Mouse (Mus musculus) mature B cell (primary cell): ENCODE measurements around the gene Taar8c.
"Not testable (repeated sequence)": the region's sequence is repeated elsewhere in the genome, so short reads cannot be mapped to it uniquely, and the experiment has no call there.

Experiments
- in situ Hi-C: fragments of 300-500 bp; cut with MboI; formaldehyde crosslinking; loops from 2 replicates; pipeline ENCODE4 v1.14.3; 2019

Gene Taar8c

DNA sequence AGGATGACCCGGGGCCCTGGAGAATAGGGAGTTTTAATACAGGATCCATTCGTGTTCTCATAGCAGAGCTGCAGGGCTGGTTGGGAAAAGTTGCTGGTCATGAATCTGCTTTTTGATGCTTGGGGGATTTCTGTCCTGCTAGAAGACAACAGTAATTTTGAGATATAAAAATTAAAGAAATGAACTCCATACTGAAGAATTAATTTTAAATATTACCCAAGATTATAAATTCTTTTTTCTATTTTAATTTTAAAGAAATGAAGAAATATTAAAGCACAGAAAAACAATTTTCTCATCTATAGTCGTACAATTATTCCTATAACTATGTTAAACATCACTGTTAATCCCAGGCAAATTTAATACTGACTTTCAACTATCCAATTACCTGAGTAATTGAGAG is at the start of gene Taar8c:
Gene Taar8c, minus strand, starts transcription at position 101 of the 400 bp plus-strand sequence.
- in situ Hi-C loops = not testable (repeated sequence)

DNA sequence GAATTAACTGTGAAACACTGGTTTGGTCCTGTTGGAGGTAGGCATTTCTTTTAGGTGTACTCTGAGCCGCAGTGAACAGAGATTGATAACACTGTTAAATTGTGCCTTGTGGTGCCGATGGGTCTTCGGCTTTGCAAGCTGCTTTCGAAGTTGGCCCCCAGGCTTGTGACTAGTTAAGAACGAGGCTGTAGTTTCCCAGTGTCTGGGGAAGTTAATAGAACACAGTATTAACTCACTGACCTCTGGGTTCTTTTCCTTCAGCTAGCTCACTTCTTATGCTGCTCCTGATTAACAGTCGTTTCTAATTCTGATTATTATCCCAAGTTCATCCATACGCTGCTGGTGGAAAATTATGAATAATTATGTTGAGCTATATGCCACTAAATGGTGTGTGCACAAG is 48.4 kb upstream of the Taar8c start:
- in situ Hi-C loops = no loop called here

DNA sequence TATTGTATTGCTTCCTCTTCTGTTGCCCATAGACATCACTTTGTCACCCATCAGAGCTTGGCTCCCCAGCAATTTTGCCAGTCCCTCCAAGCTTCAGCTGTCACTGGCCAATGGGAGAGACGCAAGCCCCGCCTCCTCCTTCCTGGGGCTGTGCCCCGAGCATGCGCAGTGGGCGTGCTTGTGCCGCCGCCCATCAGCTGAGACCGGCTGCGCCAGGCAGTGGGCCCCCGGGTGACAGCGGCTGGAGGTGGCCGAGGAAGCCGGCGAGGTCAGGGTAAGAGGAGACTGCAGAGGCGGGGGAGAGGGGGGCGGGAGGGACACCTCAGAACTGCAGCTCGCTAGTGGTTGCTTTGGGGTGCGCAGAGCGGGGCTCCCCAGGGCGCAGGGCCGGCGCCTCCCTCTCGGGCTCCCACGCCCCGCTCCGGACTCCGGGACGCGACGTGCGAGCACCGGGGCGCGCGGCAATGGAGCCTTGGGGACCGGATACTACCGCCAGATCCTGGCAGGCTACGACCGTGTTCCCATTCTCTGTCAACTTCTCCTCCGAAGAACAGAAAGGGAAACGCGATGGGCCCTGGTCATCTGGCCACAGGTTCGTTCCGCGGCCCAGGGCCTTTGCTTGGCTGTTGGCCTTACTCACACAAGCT is 47.5 kb upstream of the Taar8c start, which contains the start of gene Stx7:
Gene Stx7, plus strand, starts transcription at position 168 of the 647 bp plus-strand sequence.
- in situ Hi-C loops = no loop called here

DNA sequence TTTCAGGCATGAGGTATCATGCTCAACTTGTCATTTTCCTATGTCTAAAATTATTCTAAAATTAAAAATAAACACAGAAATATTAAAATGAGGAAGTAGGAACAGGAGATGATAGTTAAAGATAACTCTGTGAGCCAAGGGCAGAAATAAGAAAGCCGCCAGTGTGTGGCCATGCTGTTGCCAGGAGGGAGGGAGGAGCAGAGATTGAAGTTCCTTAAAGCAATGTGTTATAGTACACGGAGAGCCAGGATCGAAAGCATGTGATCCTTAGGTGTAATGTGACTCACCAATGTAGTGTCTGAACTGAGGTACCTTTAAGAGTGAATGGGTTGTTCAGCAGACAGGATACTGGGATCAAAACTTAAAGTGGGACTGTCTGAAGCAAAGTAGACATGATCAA is 41.0 kb upstream of the Taar8c start:
- in situ Hi-C loops = no loop called here

DNA sequence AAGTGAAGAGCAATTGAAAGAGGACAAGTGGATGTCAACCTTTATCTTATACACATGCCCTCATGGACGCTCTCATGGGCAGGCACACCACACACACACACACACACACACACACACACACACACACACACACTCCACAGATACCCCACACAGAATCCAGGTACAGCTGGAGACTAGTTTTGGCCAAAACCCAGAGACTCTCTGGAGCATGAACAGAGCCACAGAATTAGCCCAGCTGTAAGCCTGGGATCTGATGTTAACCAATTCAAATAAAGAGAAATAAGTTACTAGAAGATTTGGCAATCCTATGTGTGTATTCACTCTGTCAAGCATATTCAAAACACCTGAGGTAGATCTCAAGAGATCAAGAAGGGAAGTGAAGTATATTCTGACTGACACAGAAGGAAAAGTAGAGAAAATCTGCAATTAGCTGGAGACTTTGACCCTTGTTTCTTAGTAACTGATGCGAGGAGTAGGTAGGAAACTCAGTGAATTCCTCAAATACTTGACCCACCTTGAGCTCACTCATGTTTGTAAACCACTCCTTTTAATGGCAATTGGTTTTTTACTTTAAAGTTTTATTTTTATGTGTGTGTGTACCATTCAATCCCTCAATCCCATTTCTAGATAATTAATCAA is 37.0 kb upstream of the Taar8c start:
- in situ Hi-C loops = no loop called here

DNA sequence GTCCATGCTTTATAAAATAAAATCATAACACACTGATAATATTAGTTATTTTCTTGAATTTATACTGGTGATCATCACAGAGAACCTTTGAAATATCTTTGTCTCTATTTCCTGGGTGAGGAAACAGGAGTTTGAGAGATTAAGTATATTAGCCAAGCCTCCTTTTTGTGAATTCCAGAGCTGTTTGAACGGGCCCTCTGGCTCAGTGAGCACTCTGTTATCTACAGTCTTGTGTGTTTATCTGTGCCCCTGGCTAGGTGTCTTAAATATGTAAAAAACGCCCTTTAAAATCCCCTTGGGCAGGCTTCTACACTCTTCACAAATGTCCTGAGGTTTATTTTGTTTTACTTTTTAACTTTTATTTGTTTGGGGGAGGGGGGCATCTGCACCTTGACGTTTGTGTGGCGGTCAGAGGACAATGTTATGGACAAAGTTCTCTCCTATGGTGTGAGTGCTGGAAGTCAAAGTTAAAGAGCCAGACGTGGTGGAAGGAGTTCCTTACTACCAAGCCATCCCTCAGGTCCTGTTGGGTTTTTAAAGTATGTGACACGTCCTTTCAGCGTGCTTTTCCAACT is 32.4 kb upstream of the Taar8c start:
- in situ Hi-C loops = loop anchor here (5.0 kb wide), 1 partner anchor 317 kb away; no protein-coding TSS in a partner anchor

DNA sequence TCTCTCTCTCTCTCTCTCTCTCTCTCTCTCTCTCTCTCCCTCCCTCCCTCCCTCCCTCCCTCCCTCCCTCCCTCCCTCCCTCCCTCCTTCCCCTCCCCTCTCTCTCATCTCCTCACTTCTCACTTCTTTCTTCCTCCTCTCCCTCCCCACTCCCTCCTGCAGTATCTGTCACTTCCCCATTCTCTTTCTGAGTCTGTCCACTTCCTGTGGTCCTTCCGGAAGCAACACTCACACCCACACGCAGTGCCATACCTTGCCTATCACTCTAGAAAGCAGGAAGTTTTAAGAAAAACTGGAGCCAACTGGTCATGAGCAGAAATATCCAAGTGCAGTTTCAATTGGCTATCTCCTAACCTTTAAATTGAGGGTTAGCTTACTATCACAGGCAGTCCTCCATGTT is 31.4 kb upstream of the Taar8c start:
- in situ Hi-C loops = loop anchor here (5.0 kb wide), 1 partner anchor 316 kb away; no protein-coding TSS in a partner anchor

DNA sequence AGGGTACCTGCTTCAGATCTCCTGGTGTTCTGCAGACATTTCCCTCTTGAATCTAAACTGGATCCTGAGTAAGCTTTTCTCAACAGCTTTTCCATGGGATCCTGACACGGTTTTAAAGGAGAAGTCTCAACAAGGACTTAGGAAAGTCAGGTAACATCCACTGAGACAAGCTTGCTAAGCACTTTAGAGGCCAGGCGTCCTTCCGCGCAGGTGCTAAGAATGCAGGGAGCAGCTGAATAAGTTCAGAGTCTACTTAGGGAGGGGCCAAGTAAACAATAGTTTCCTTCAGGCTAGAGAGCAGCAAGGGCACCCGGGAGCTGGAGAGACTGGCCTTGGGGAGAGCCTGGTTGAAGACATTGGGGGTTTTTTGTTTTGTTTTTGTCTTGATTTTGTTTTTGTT is 30.6 kb upstream of the Taar8c start:
- in situ Hi-C loops = loop anchor here (5.0 kb wide), 1 partner anchor 315 kb away; no protein-coding TSS in a partner anchor

DNA sequence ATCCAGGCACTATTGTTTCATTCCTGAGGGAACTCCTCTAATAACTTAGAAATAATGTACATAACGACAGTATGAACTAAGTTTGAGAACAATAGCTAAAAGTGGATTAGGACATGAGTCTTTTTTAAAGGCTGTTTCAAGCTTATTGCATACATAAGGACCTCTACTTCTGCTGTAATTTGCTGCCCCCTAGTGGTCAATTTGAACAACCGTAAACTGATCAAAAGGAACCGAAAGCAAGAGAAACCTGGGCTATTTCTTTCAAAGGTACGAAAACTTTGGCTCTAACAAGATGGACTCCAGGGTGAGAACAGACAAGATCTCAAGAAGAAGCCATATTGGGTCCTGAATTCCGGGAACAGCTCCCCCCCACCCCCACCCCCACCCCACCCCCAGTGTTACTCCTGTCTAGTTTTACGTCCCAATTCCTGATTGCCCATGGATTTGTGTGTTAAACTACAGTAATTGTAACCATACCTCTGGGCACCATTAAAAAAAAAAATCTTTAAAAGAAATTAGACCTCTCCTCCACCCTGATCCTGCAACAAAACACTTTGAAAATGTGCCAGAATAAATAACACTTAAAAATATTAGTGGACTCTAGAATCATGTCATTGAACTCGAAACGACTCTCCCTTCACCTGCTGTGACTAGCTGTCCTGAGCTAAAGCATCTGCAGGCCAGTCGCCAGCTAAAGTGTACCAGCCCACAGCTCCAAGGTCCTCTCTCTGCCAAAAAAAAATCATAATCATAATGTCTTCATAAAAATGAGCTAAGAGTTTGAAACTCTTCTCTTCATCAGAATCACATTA is 29.9 kb upstream of the Taar8c start:
- in situ Hi-C loops = loop anchor here (5.0 kb wide), 1 partner anchor 314 kb away; no protein-coding TSS in a partner anchor

DNA sequence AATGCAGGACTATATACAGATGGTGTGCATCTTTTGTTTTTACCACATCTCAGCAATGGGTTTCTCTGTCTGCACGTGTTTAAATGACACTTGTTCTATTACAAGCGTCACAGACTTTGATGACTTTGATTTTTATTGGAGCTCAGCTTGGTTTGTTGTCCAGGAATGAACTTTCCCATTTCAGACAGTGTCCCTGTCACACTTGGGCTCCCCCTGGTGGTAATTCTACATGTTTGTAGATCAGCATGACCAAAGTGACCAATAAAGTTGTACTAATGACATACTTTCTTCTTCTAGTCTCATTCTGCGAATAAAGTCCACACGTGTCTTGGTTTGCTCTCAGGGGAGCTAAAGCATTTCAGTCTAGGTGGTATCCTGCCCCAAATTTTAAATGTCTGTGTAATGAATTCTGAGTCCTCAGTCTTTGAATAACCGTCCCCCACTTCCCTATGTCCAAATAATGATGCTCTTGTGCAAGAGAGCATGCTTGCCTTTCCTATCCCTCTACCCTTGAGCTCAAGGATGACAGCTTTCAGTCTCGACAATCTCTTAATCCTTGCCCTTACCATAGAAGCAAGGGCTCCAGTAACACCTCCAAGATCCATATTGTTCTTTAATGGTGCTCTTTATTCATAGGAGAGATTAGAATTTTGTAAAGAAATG is 9.5 kb upstream of the Taar8c start:
- in situ Hi-C loops = no loop called here

DNA sequence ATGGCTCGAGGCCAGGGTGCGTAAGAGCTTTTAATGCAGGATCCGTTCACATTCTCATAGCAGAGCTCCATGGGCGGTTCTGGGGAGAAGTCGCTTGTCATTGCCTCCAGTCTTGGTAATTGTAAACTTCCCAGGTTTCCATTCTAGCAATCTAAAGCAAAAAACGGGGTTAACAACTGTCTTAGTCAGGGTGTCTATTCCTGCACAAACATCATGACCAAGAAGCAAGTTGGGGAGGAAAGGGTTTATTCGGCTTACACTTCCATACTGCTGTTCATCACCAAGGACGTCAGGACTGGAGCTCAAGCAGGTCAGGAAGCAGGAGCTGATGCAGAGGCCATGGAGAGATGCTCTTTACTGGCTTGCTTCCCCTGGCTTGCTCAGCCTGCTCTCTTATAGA is 7.7 kb upstream of the Taar8c start, which contains the start of gene Taar9:
Gene Taar9, minus strand, starts transcription at position 101 of the 400 bp plus-strand sequence.
- in situ Hi-C loops = not testable (repeated sequence)

DNA sequence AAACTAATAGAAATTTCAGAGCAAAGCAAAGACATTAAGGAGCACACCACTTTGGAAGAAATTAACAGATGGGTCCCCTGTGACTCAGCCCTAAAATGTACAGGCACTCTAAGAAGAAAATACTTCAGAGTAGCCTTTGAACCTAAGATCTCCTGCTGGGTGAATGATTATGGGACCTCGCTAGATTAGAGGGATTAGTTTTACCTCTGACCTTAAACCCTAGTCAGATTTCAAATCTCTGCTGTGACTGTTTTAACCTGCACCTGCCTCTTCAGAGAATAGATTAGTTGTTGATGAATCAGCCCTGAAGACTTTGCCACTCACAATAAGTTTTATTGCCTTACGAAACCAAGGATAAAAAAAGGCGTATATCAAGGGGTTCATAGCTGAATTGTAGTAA is 6.5 kb upstream of the Taar8c start:
- in situ Hi-C loops = no loop called here

DNA sequence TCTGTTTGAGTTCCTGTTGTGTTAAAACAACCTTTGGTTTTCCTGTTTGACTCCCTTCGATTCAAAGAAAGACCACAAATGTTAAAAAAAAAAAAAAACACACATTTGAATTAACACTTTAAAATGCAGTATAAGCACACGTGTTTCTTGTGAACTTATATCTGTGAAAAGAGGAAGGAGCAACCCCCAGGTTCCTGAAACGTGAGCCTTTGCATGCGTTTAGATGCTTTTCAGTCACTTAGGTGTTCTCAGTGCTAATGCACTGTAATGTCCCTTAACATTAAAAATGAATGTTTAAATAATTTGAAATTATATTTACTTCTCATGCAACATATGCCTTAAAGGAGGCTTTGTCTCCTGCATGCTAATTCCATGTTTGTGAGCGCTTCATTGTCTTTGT is 6.0 kb upstream of the Taar8c start:
- in situ Hi-C loops = no loop called here

DNA sequence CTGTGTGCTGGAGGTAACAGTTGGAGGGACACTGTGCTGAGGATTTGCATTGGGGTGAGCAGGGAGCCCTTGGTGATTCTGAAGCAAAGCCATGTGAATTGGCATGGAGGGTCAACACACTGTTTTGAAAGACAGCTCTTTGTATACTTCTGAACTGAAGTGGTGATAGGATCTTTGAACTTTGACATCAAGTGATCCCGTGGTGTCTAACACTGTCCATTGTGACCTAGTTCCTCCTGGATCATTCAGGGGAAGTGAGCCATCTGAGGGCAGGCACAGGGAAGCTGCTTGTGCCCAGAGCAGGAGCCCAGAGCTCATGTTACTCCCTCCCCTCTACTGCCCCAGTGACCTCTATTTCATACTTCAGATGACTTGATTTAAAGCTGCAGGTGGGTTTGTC is 1.6 kb upstream of the Taar8c start:
- in situ Hi-C loops = not testable (repeated sequence)

DNA sequence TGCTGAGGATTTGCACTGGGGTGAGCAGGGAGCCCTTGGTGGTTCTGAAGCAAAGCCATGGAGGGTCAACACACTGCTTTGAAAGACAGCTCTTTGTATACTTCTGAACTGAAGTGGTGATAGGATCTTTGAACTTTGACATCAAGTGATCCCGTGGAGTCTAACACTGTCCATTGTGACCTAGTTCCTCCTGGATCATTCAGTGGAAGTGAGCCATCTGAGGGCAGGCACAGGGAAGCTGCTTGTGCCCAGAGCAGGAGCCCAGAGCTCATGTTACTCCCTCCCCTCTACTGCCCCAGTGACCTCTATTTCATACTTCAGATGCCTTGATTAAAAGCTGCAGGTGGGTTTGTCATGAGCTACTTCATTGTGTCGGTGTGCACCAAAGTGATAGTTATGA is 4.7 kb downstream of the Taar8c start:
- in situ Hi-C loops = not testable (repeated sequence)

DNA sequence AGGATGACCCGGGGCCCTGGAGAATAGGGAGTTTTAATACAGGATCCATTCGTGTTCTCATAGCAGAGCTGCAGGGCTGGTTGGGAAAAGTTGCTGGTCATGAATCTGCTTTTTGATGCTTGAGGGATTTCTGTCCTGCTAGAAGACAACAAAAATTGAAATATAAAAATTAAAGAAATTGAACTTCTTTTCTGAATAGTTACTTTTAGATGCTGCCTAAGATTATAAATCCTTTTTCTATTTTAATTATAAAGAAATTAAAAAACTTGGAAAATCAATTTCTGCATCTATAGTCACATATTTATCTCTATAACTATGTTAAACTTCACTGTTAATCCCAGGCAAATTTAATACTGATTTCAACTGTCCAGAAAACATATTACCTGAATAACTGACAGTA is 9.5 kb downstream of the Taar8c start, which contains the start of gene Taar8b:
Gene Taar8b, minus strand, starts transcription at position 101 of the 400 bp plus-strand sequence.
- in situ Hi-C loops = no loop called here

DNA sequence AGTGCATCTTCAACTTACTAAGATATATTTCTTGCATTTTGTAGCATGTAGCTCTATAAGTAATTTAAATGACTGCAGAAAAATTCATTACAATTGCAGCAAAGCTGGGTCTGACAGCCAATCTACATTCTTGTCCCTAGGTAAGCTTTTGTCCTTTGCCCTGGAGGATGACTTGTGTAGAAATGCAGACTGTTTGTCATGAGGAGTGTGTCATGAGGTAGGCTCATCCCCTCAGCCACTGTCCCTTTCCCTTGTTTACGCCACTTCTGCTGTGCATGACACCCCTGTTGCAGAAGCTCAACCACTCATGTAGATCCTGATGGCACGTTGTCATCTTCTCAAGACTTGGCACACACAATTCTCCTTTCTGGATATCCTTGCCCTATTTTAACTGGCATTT is 14.5 kb downstream of the Taar8c start:
- in situ Hi-C loops = no loop called here

DNA sequence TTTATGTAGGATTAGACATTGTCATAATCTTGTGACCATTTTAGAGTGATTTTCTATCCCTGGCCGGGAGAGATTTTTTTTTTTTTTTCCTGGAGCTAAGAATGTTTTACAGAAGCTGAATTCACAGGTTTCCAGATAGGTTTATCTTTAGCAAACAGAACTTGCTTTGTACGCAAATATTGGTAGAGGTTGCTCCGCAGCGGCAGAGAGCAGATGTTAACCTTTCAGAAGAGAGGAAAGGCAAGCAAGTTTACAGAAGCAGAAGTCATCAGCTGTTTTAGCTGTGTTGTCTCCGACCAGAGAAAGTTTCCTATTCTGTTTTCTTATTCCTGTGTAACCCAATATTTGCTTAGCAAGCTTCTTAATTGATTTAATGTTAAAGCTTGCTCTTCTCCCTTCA is 15.2 kb downstream of the Taar8c start:
- in situ Hi-C loops = no loop called here

DNA sequence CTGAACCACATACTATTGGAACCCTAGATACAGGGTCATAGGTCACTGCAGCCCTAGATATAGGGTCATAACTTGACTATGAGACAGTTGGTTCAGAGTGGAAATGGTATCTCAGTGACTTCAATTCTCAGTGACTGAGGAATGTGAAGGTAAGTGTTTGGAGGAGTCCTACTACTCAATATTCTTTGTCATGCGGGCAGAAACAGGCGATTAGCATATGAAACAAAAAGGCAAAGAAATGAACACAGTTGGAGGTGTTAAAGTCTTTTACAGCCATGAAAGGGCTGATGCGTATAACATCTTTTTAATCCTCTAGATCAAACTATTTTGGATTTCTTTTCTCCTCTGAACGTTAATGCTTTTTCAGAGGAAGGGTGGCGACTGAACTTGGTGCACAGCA is 15.8 kb downstream of the Taar8c start:
- in situ Hi-C loops = no loop called here

DNA sequence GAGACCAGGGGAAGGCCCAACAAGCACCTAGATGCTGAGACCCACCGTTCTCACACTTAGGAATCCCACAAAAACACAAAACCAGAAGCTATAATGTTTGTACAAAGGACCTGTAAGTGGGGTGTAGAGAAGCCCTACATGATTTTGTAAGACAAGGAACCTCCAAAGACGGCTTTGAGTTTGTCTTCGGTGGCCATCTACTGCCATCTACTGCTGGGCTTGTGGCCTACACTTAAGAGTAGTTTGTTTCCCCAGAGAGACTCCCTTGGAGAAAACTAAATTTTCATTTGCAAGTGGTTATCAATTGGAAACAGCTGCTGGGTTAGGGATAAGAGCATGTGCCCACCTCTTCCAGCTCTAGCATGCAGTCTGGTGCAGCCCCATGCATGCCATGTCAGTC is 21.5 kb downstream of the Taar8c start:
- in situ Hi-C loops = no loop called here

DNA sequence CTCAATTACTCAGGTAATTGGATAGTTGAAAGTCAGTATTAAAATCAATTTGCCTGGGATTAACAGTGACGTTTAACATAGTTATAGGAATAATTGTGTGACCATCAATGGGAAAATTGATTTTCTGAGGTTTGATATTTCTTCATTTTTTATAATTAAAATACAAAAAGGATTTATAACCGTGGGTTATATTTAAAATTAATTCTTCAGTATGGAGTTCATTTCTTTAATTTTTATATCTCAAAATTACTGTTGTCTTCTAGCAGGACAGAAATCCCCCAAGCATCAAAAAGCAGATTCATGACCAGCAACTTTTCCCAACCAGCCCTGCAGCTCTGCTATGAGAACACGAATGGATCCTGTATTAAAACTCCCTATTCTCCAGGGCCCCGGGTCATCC is 25.5 kb downstream of the Taar8c start, which contains the start of gene Taar8a:
Gene Taar8a, plus strand, starts transcription at position 301 of the 400 bp plus-strand sequence.
- in situ Hi-C loops = not testable (repeated sequence)
